Mouse (Mus musculus) right cerebral cortex, postnatal 10 days (tissue): ENCODE measurements around the gene Amd1.

Source experiments
- DNase-seq, 2 experiments: peaks; one replicate each; pipeline ENCODE4 v3.0.0; 2021; ENCODE audit warnings: low spot score in 2 of 2

The Amd1 gene

GRCm38 (mm10) chr10:40301181-40302075, 558 bp downstream of the Amd1 start:
- peak; percentile 37 to 42 for DNase-seq

GRCm38 (mm10) chr10:40300648-40301171, 1.3 kb downstream of the Amd1 start:
- peak; percentile 92 to 95 for DNase-seq

DNA sequence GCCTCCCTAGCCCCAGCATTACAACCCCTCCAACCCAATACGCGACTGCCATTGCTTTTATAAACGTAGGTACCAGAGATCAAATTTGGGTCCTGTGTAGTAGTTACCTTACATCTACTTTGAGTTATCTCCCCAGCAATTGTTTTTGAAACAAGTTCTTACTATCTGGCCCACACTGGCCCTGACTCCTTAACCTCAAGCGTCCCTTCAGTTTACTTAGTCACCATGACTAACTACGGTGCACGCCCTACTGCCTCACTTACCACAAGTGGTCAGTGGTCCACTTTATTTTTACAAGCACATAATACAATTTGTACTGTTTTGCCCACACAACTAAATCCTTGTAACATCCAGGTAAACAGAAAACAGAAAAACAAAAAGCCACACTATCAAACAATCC, 9.3 kb downstream of the Amd1 start:
- no peak for DNase-seq

- no peak for DNase-seq
Observed at GRCm38 (mm10) chr10:40286767-40287166, 15.2 kb downstream of the Amd1 start.

DNA sequence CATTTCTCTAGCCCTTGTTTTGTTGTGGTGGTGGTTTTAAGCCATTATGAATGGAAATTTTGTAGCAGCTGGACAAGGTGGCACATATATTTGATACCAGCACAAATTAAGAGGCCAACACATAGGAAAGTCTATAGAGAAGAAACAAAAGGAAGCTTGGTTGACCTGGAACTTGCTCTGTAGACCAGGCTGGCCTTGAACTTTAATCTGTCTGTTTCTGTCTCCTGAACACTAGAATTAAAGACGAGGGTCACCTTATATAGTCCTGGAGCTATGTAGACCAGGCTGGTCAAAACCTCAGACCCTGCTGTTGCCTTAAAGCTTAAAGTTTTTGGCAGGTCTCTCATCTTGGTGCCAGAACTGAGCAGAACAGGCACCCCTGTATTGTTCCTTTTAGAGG, 16.4 kb downstream of the Amd1 start:
- DNase-seq: no peak

GRCm38 (mm10) chr10:40284997-40285396, 17.0 kb downstream of the Amd1 start:
- no peak for DNase-seq

DNA sequence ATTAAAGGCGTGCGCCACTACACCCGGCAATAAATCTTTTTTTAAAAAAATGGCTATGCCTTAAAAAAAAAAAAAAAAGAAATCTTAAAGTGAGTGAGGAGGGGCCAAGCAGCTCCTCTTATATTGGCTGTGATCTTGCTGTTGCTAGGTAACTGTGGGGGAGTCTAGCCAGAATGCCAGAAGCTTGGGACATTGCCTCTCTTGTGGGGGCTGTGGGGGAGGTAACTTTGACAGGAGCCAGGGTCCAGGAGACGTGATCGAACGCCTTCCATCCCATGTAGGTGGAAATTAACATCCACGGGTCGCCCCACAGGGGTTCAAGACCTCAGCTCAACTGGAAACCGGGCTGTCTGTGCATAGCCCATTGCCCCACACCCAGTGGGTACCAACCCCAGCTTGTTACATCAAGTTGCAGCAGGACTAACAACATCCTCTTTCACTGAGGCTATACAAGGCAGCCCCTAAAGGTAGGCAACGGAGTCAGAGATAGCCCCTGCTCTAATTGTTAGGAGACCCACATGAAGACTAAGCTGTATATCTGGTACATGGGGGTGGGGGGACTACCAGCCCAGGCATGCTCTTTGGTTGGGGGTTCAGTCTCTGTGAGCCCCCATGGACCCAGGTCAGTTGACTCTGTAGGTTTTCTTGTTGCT, 17.7 kb downstream of the Amd1 start:
- peak; percentile 54 to 77 for DNase-seq

DNA sequence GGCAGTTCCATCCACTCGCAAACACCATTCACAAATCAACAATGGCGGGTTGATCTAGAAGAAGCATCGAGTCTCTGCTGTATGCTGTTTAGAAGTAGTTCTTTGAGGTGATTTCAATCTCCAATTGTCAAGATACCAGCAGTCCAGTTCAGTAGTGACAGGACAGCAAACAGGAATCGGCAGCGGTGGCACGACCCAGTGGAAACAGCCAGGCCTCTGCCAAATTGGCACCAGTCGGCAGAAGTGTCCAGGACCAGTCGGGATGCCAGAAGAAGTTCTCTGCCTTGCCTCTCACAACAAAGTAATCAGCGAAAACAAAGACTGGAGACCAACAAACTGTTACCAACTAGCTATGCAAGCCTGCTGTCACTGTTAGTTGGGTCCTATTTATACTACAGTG, 18.4 kb downstream of the Amd1 start:
- peak in 1 of 2 experiments; percentile 45 for DNase-seq

DNA sequence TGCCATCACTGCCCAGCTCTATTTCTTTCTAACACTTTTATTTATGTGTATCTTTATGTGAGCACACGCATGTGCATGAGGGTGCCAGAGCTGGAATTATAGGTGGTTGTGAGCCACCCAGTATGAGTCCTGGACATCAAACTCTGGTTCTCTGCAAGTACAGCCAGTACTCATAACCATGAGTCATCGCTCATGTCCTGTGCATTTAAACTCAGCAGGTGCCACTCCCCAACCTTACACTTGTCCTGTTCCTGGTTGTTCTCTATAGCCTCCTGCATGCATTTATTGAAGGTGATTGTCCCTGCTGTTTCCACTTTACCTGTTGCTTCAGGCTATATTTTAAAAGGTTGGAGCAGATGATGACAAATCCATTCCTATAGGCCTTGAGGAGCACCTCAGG, 20.4 kb downstream of the Amd1 start:
- no peak for DNase-seq

DNA sequence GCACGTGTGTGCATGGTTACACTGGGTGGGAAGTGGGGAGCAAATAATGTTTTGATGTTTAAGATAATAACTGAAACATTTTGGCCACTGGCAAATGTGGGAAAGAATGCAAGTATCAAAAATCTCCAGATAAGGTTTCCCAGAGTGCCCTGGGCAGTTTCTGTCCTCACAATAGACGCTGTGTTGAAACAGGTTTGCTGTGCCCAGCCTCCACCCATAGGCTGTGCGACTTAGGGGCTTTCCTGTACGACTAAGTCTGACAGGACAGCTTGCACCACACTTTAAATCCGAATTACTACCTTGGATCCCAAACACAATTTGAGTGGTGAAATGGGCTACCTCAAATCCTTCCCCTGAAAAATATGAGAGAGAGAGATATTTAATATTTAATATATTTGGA, 23.7 kb downstream of the Amd1 start:
- no peak for DNase-seq

GRCm38 (mm10) chr10:40275991-40276390, 26.0 kb downstream of the Amd1 start:
- no peak for DNase-seq

DNA sequence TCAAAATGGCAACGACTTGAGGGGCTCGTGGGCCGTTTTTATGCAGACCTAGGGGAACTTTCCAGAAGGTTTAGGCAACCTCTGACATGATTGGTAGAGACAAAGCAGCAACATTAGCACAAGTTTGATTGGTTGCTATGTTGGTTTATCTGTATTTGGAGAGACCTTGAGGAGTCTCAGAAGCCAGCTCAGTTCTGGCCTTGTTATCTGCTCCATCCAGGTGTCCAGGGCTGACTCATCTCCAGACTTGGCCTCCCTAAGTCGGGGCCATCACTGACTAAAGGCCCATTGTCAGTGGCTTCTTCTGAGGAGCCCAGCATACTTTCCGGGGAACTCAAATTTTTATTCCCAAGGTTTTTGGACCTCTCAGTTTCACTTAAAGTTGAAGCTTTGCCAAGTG, 28.0 kb downstream of the Amd1 start:
- DNase-seq: no peak

GRCm38 (mm10) chr10:40271216-40271615, 30.8 kb downstream of the Amd1 start:
- DNase-seq: no peak

DNA sequence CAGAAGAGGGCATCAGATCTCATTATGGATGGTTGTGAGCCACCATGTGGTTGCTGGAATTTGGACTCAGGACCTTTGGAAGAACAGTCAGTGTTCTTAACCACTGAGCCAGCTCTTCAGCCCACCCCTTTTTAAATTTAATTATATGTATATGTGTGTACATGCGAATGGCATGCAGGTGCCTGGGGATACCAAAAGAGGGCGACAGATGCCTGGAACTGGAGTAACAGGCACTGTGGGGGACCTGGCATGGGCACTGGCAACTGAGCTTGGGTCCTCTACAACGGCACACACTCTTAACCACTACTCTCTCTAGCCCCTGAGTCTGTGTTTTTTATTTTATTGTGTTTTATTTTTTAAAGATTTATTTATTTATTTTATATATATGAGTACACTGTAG, 37.1 kb downstream of the Amd1 start:
- no peak for DNase-seq

DNA sequence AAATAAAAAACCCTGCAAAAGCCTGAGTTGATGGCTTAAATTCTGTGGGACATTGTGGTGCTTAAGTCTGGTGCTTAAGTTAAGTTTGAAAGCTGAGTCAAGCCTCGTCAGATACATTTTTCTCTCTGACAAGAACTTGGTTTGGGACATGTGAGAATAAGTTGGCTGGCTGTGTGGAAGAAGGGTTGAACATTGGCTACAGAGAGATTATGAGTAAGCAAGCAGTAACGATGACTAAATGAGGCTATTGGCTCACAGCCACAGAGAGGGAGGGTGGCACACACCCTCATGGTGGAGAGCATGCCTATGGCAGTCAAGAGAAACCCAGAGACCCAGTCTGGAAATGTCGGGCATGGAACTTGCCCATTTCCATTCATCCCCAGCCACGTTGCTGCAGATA, 38.3 kb downstream of the Amd1 start:
- DNase-seq: no peak

GRCm38 (mm10) chr10:40262200-40262599, 39.8 kb downstream of the Amd1 start:
- DNase-seq: no peak

DNA sequence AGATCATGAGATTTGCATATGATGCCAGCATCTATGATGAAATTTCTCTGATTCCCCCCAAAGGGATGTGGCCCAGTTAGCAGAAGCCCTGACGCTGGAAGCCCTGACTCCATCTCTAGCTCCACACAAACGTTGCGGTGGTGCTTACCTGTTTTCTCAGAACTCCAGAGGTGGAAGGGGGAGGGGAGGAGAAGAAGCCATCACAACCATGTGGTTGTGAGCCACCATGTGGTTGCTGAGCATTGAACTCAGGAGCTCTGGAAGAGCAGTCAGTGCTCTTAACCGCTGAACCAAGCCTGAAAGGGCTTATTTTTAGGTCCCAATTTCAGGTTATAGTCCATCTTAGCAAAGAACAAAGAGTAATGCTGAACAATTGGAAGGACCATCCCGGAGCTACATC, 41.7 kb downstream of the Amd1 start:
- no peak for DNase-seq

DNA sequence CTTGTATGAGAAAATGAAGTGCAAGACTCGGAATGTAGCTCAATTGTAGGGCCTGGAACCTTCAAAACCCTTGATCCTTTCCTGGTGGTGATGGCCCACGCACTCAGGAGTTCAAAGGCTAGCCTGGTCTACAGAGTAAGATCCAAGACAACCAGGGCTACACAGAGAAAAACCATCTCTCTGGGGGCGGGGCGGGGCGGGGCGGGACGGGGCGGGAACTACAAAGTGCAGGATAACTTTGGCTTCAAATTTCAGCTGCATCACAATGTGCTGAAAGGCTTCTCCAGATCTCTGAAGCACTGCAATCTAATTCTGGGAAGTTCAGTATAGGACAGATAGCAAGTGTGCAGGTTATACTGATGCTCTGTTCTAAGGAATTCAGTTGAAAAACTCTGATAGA, 42.4 kb downstream of the Amd1 start:
- no peak for DNase-seq

GRCm38 (mm10) chr10:40258976-40259375, 43.0 kb downstream of the Amd1 start:
- peak in 1 of 2 experiments; percentile 50 for DNase-seq

DNA sequence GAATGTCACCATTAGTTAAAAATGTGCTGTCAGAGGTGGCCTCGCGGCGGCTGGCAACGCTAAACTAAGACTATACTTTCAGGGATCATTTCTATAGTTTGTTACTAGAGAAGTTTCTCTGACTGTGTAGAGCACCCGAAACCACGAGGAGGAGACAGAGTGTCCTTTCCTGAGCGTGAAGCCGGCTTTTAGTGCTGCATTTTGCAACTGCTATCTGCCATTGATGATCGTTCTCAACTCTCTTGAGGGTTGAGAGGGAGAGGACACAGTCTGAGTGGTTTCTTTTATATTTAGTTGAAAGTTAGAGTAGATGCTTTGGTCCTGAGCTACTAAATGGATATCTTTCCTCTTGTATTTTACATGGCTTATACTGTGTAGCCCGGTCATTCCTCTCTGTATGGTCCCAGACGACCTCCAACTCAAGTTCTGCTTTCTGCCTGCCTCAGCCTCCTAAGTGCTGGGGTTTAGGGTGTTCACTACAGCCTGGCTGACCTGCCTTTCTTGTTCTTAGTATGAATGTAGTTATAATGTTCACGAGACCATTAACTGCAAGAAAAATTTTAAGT, 43.5 kb downstream of the Amd1 start:
- DNase-seq: peak; percentile 81 to 84

DNA sequence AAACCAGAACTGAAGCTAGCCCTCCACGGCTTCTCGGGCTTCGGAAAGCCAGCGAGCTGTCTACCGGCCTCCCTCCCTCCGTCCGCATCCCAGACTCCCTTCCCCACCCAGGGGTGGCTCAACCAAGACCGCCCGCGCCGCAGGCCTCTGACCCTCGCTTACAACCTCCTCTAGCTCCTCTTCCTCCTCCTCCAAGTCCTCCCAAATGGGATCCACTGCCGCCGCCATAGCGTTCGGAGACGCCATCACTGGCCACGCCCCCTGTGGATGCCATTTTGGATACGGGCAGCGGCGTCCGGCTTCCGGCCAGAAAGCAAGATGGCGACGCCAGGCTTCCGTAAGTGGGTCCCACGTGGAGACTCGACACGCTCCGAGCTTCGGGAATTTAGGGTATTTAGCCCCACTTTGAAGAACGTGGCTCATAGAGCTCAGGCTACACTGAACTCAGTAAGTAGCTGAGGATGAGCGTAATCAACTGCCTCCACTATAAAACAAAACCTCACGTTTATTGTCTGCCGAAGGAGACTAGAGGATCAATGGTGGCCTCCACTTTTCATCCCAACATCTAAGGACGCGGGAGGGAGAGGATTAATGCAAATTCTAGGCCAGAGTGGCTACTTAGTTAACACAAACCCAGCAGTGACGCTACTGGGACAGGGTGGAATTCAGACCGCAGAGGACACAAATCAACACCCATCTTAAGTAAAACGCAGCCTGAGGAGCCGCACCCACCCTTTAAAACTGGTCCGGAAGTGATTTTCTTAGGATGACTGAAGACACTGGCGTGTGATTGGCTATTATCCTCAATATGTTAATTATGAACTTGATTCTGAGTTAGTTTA, 44.4 kb downstream of the Amd1 start, which contains the start of gene Gtf3c6:
Gtf3c6 (minus strand) TSS at position 695 of the 842 bp plus-strand sequence.
- peak; percentile 97 for DNase-seq

DNA sequence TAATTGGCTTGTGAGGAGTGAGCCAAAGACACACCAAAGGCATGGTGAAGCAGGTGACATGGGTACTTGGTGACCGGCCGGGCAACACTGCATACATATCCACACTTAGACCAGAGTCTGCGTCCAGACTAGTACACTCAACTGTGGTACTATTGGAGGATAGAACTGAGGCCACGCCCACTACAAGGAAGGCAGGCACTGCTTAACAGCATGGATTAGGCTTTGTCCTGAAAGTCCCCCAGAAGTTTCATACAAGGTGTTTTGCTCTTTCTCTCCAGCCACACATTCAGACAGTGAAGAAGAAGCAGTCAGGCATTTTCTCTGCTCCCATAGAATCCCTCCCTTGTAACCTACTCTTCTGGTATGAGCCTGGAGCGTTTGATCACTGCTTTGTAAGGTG, 45.3 kb downstream of the Amd1 start:
- peak; percentile 69 to 82 for DNase-seq
